Mouse (Mus musculus) induced T-regulatory cell, adult 2 months (primary cell): ENCODE measurements around the gene Rbfox3.

ENCODE experiments used
- DNase-seq: peaks from one replicate; pipeline ENCODE4 v3.0.0-alpha.2; 2012; ENCODE audit warnings: low read depth

The Rbfox3 gene

GRCm38 (mm10) chr11:118550773-118551520 lies 360.4 kb downstream of the Rbfox3 start:
- no peak for DNase-seq

GRCm38 (mm10) chr11:118548242-118548641 lies 363.2 kb downstream of the Rbfox3 start:
- no peak for DNase-seq

GRCm38 (mm10) chr11:118546269-118546668 lies 365.1 kb downstream of the Rbfox3 start:
- no peak for DNase-seq

- no peak for DNase-seq
Measured at GRCm38 (mm10) chr11:118545690-118546089, 365.7 kb downstream of the Rbfox3 start.

GRCm38 (mm10) chr11:118544564-118544963 lies 366.8 kb downstream of the Rbfox3 start:
- no peak for DNase-seq

- no peak for DNase-seq
Measured at GRCm38 (mm10) chr11:118542906-118543305, 368.5 kb downstream of the Rbfox3 start.

GRCm38 (mm10) chr11:118540411-118541026 lies 370.9 kb downstream of the Rbfox3 start:
- no peak for DNase-seq

- DNase-seq: no peak
Measured at GRCm38 (mm10) chr11:118538008-118538407, 373.4 kb downstream of the Rbfox3 start.

GRCm38 (mm10) chr11:118534382-118535092 lies 376.9 kb downstream of the Rbfox3 start:
- DNase-seq: no peak

GRCm38 (mm10) chr11:118530313-118530712 lies 381.1 kb downstream of the Rbfox3 start:
- DNase-seq: no peak

GRCm38 (mm10) chr11:118528761-118529160 lies 382.6 kb downstream of the Rbfox3 start:
- DNase-seq: no peak

- DNase-seq: no peak
Measured at GRCm38 (mm10) chr11:118525059-118525458, 386.3 kb downstream of the Rbfox3 start.

GRCm38 (mm10) chr11:118523496-118524145 lies 387.8 kb downstream of the Rbfox3 start:
- no peak for DNase-seq

- no peak for DNase-seq
Measured at GRCm38 (mm10) chr11:118520932-118521331, 390.5 kb downstream of the Rbfox3 start.

- DNase-seq: peak; percentile 50
Measured at GRCm38 (mm10) chr11:118520251-118520650, 391.1 kb downstream of the Rbfox3 start.

GRCm38 (mm10) chr11:118518743-118519142 lies 392.7 kb downstream of the Rbfox3 start:
- no peak for DNase-seq

- no peak for DNase-seq
Measured at GRCm38 (mm10) chr11:118517924-118518323, 393.5 kb downstream of the Rbfox3 start.

GRCm38 (mm10) chr11:118512257-118512910 lies 399.0 kb downstream of the Rbfox3 start:
- no peak for DNase-seq

GRCm38 (mm10) chr11:118511851-118512250 lies 399.5 kb downstream of the Rbfox3 start:
- no peak for DNase-seq

- no peak for DNase-seq
Measured at GRCm38 (mm10) chr11:118508341-118508740, 403.1 kb downstream of the Rbfox3 start.

- peak; percentile 71 for DNase-seq
Measured at GRCm38 (mm10) chr11:118507904-118508303, 403.5 kb downstream of the Rbfox3 start.

GRCm38 (mm10) chr11:118507095-118507494 lies 404.3 kb downstream of the Rbfox3 start:
- DNase-seq: no peak
